Mouse (Mus musculus) R1 (cell line): ENCODE measurements at regions not wholly inside any gene's neighbourhood (a gene's known extent, or its start where the extent isn't known, plus 50 kb on each side); places are given as distances from the start of the nearest gene placed in this dataset.

Experiments used
- DNase-seq: peaks from one replicate; pipeline ENCODE4 v3.0.0-alpha.2; 2018; ENCODE audit warnings: low read depth, low spot score

- no peak for DNase-seq
These were observed 629.1 kb downstream of the Rnf144a start for GRCm38 (mm10) chr12:25785646-25786606.

- DNase-seq: no peak
These were observed 630.7 kb downstream of the Rnf144a start for GRCm38 (mm10) chr12:25784401-25784800.

- peak; percentile 58 for DNase-seq
These were observed 631.9 kb downstream of the Rnf144a start for GRCm38 (mm10) chr12:25782972-25783717.

GRCm38 (mm10) chr12:25771856-25772255 lies 643.2 kb downstream of the Rnf144a start:
- DNase-seq: no peak

- DNase-seq: peak; percentile 16
These were observed 646.4 kb downstream of the Rnf144a start for GRCm38 (mm10) chr12:25768644-25769043.

GRCm38 (mm10) chr12:25763061-25763460 lies 652.0 kb downstream of the Rnf144a start:
- DNase-seq: no peak

GRCm38 (mm10) chr12:25757014-25757413 lies 658.0 kb downstream of the Rnf144a start:
- DNase-seq: no peak

GRCm38 (mm10) chr12:25733801-25734200 lies 636.9 kb upstream of the Id2 start:
- no peak for DNase-seq

GRCm38 (mm10) chr12:25725774-25726173 lies 628.8 kb upstream of the Id2 start:
- DNase-seq: no peak

GRCm38 (mm10) chr12:25711186-25711585 lies 614.2 kb upstream of the Id2 start:
- DNase-seq: no peak

GRCm38 (mm10) chr12:25703023-25703400 lies 606.1 kb upstream of the Id2 start:
- DNase-seq: no peak

GRCm38 (mm10) chr12:25702176-25703022 lies 605.5 kb upstream of the Id2 start:
- peak; percentile 30 for DNase-seq

GRCm38 (mm10) chr12:25687063-25687462 lies 590.1 kb upstream of the Id2 start:
- no peak for DNase-seq

- no peak for DNase-seq
These were observed 579.7 kb upstream of the Id2 start for GRCm38 (mm10) chr12:25676631-25677030.

- DNase-seq: no peak
These were observed 571.4 kb upstream of the Id2 start for GRCm38 (mm10) chr12:25668336-25668735.

GRCm38 (mm10) chr12:25654456-25654855 lies 557.5 kb upstream of the Id2 start:
- no peak for DNase-seq

GRCm38 (mm10) chr12:25650237-25650636 lies 553.3 kb upstream of the Id2 start:
- no peak for DNase-seq

GRCm38 (mm10) chr12:25628081-25628480 lies 531.1 kb upstream of the Id2 start:
- DNase-seq: no peak

- DNase-seq: no peak
These were observed 528.9 kb upstream of the Id2 start for GRCm38 (mm10) chr12:25625858-25626257.

GRCm38 (mm10) chr12:25623449-25623848 lies 526.5 kb upstream of the Id2 start:
- DNase-seq: no peak

- DNase-seq: no peak
These were observed 524.2 kb upstream of the Id2 start for GRCm38 (mm10) chr12:25621142-25621541.

- DNase-seq: no peak
These were observed 520.6 kb upstream of the Id2 start for GRCm38 (mm10) chr12:25617521-25617920.
